Mouse (Mus musculus) heart, embryonic 15.5 days (tissue): ENCODE measurements around the gene 4933400A11Rik. TPM values are rescaled to one million over a fixed set of nuclear protein-coding genes. Genes with fewer than 3 reads are reported as not detected.

Experiments
- ATAC-seq: fragments of 200-750 bp; cut with Nextera tagmentation; replicated peaks from 2 replicates; pipeline ENCODE4 v1.8.0; 2017; ENCODE audit warnings: low read depth, moderate TSS enrichment; ENCODE audit not compliant: insufficient number of reproducible peaks, insufficient read depth, low FRiP score
- H3K27ac ChIP-seq: fragments of 300-500 bp; sonication (generic); 2 replicates; pipeline ENCODE4 v1.5.1; 2015; ENCODE audit warnings: mild to moderate bottlenecking, inconsistent platforms
- H3K27me3 ChIP-seq: fragments of 300-500 bp; sonication (generic); 2 replicates; pipeline ENCODE4 v1.6.1; 2015; ENCODE audit warnings: inconsistent platforms
- H3K36me3 ChIP-seq: fragments of 300-500 bp; sonication (generic); 2 replicates; pipeline ENCODE4 v1.6.1; 2015; ENCODE audit warnings: mild to moderate bottlenecking, inconsistent platforms
- H3K4me1 ChIP-seq: fragments of 300-500 bp; sonication (generic); replicated peaks from 2 replicates; pipeline ENCODE4 v1.6.1; 2015; ENCODE audit warnings: inconsistent platforms
- H3K4me2 ChIP-seq: fragments of 300-500 bp; sonication (generic); 2 replicates; pipeline ENCODE4 v1.6.1; 2015; ENCODE audit warnings: inconsistent platforms, mild to moderate bottlenecking, moderate library complexity
- H3K4me3 ChIP-seq: fragments of 300-500 bp; sonication (generic); 2 replicates; pipeline ENCODE4 v1.5.1; 2015; ENCODE audit warnings: mild to moderate bottlenecking, inconsistent platforms
- H3K9ac ChIP-seq: fragments of 300-500 bp; sonication (generic); 2 replicates; pipeline ENCODE4 v1.6.1; 2015; ENCODE audit warnings: mild to moderate bottlenecking, inconsistent platforms
- H3K9me3 ChIP-seq: fragments of 300-500 bp; sonication (generic); replicated peaks from 2 replicates; pipeline ENCODE4 v1.6.1; 2016; ENCODE audit warnings: inconsistent platforms
- WGBS: fragments of 180-500 bp; shearing (Covaris S2); methylation state at CpG from one replicate; pipeline ENCODE4 v1.1.7; 2015; ENCODE audit warnings: mixed read lengths; 5-methylcytosine and 5-hydroxymethylcytosine counted together
- polyA plus RNA-seq: library from polyadenylated mRNA; unstranded; fragments of >200 nt; fragmentation: Nextera tagmentation; extraction: Ambion mirVana; gene quantifications from 2 replicates; pipeline ENCODE4 v1.2.1, GENCODE M21; 2015

4933400A11Rik gene
- polyA plus RNA-seq, 1 experiment from 2014 or later, result 0.43 TPM

DNA sequence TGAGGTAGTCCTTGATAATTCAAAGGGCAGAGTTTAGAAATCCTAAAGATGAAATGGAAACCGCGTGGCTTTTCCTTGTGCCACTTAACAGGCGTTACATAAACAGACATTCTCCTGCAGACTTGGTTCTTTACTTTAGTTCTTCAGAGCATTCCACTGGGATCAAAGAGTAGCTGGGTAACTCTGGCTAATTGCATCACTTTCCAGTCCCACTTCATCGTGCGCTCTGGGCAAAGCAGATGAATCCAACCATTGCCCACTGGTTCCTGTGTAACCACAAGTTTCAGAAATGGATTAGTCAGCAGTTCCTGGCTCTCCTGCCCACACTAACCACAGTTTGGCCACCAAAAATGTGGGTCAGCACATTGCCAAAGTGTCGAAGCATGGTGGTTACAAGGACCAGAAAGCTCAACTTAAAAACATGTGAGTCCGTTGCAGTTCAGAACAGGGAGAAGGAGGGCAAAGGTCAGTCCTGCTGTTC is 15.4 kb upstream of the 4933400A11Rik start:
- no peaks in the 10 kb centered on the region for H3K9me3 ChIP-seq
- no peak overlapping the region for H3K4me2 ChIP-seq
- H3K9ac ChIP-seq, result no peak overlapping the region
- no peak for ATAC-seq
- no peaks in the 10 kb centered on the region for H3K4me1 ChIP-seq
- H3K36me3 ChIP-seq, result no peaks in the 10 kb centered on the region
- H3K27ac ChIP-seq, result no peak overlapping the region
- H3K4me3 ChIP-seq, result no peak overlapping the region
- 63% methylated on average over 7 of the region's 7 CpGs for WGBS
- no peaks in the 10 kb centered on the region for H3K27me3 ChIP-seq

DNA sequence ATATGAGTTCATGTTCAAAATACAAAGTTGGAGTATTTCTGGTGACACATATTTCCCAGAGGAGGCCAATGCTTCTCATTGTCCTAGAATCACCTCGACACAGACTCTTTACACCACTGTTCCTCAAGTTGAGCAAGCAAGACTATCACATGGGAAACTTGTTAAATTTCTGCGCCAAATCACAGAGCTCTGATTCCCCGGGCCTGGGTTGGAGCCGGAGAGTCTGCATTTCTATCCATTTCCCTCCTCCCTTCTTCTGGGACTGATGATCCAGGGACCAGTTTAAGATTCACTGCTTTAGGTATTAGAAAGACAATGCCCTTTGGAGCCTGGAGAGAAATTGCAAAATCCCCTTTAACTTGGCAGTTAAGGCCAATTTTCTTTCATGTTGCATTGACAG is 15.0 kb upstream of the 4933400A11Rik start:
- Histone ChIP-seq H3K27ac (no peak overlapping the region), H3K4me2 (no peak overlapping the region), H3K9me3 (no peaks in the 10 kb centered on the region), H3K4me3 (no peak overlapping the region), H3K36me3 (no peaks in the 10 kb centered on the region), H3K9ac (no peak overlapping the region), H3K4me1 (no peaks in the 10 kb centered on the region), H3K27me3 (no peaks in the 10 kb centered on the region)
- 63% methylated on average over 4 of the region's 4 CpGs for WGBS
- ATAC-seq, result no peak

DNA sequence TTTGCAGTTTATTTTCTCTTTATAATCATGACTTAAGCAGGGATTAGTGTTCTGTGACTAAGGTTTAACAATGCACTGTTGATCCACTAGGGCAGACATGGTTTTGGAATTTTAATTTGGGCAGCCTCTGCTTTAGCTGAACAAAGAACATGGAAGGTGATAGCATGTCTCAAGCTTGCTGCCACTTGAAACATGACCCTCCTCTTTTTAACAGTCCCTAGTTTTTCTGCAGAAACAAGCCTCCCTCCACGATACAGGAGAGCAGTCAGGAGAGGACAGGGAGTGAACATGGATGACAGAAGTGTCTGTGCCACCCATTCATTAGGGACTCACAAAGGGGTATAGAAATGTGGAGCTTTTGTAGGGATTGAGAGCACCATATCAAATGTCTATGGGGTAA is 13.4 kb upstream of the 4933400A11Rik start:
- H3K4me1 ChIP-seq, result no peaks in the 10 kb centered on the region
- no peak overlapping the region for H3K27ac ChIP-seq
- H3K9me3 ChIP-seq, result no peaks in the 10 kb centered on the region
- H3K4me3 ChIP-seq, result no peak overlapping the region
- no peak for ATAC-seq
- no peak overlapping the region for H3K9ac ChIP-seq
- WGBS, result 46% methylated on average over 1 of the region's 1 CpGs
- no peaks in the 10 kb centered on the region for H3K27me3 ChIP-seq
- no peak overlapping the region for H3K4me2 ChIP-seq
- no peaks in the 10 kb centered on the region for H3K36me3 ChIP-seq

DNA sequence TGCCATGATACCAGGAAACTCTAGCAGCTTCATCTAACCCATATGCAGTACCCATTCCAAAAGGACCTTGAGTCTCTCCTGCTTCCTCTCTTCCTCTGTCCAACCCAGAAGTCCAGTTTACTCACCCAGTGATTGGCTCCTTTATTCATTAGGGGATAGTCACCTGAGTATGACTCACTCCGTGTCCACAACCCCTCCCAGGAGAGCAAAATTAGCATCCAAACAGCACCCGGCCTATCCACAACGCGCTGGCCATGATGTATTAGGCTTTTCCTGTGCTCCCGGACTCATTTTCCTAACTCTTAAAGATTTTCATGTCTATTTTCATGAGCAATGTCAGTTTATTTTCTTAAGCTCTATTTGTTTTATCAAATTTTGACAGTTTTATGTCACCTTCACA is 10.3 kb upstream of the 4933400A11Rik start:
- 73% methylated on average over 5 of the region's 5 CpGs for WGBS
- H3K36me3 ChIP-seq, result no peaks in the 10 kb centered on the region
- no peak overlapping the region for H3K9ac ChIP-seq
- no peak overlapping the region for H3K4me2 ChIP-seq
- H3K4me3 ChIP-seq, result no peak overlapping the region
- no peaks in the 10 kb centered on the region for H3K9me3 ChIP-seq
- no peak for ATAC-seq
- no peaks in the 10 kb centered on the region for H3K4me1 ChIP-seq
- no peaks in the 10 kb centered on the region for H3K27me3 ChIP-seq
- no peak overlapping the region for H3K27ac ChIP-seq

DNA sequence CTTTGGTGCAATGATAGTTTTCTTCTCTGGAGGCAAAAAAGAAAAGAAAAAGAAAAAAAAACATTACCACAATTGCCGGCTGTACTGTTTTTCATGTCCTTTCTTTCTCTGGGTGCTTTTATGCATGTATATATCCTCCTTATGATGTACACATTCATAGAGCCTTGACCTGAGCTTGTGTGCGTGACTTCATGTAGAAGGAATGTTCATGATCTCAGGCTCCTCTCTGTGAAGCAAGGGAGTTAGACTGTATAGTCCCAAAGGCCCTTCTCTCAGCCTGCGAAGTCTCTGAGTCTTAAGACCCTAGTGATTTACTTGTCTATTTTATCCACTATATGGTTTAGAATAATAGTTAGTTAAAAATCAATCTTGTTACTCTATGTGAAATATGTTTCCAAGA is 21.4 kb downstream of the 4933400A11Rik start:
- Histone ChIP-seq H3K27ac (no peak overlapping the region), H3K27me3 (no peaks in the 10 kb centered on the region), H3K36me3 (no peaks in the 10 kb centered on the region), H3K9ac (no peak overlapping the region), H3K4me2 (no peak overlapping the region), H3K4me3 (no peak overlapping the region), H3K4me1 (no peaks in the 10 kb centered on the region), H3K9me3 (no peaks in the 10 kb centered on the region)
- 50% methylated on average over 3 of the region's 3 CpGs for WGBS
- ATAC-seq, result no peak

DNA sequence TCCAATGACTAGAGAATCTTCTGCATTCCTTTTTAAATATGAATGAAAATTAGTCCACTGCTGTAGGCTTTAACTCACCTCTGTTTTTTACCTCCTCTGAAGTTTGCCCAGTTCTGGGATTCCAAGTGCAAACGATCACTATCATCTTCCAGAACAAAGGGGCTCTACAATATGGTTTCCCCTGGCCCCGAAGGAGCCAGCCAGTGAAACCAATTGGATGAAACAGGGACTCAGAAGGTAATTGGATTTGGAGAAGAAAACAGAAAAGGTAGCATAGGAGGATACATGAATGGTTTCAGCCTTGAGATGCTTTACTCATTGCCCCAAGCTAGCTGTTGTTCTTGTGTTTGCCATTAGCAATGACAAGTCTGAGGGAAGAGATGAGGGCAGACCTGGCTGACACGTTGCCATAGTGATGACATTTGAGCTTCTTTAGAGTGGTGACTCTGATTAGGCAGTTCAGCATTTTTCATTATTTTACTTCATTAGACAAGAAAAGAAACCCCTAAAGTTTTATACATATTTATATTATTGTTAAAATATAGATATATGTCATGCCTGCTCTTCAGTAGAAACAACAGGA is 44.0 kb downstream of the 4933400A11Rik start:
- no peaks in the 10 kb centered on the region for H3K4me1 ChIP-seq
- no peak overlapping the region for H3K4me3 ChIP-seq
- H3K4me2 ChIP-seq, result no peak overlapping the region
- H3K27ac ChIP-seq, result no peak overlapping the region
- WGBS, result 66% methylated on average over 3 of the region's 3 CpGs
- H3K36me3 ChIP-seq, result no peaks in the 10 kb centered on the region
- H3K9ac ChIP-seq, result no peak overlapping the region
- no peak for ATAC-seq
- H3K9me3 ChIP-seq, result no peaks in the 10 kb centered on the region
- H3K27me3 ChIP-seq, result no peaks in the 10 kb centered on the region

Other genes with a start within 250 kb of the 4933400A11Rik start
- 4.9 and 7.4 TPM in 2 replicates for gene Mid1, start 94.4 kb downstream of the 4933400A11Rik start, polyA plus RNA-seq
- 122 and 155 TPM in 2 replicates for gene Gm21887, start 230.0 kb upstream of the 4933400A11Rik start, polyA plus RNA-seq